Mouse (Mus musculus) ES-CJ7 (cell line): ENCODE data around the gene Pepd.
A peak's percentile ranks its signal among the peaks of the same experiment; 100 is the strongest.

Source experiments
- DNase-seq: peaks from one replicate; pipeline ENCODE4 v3.0.0; 2011; ENCODE audit warnings: low read depth, low spot score

The Pepd gene

DNA sequence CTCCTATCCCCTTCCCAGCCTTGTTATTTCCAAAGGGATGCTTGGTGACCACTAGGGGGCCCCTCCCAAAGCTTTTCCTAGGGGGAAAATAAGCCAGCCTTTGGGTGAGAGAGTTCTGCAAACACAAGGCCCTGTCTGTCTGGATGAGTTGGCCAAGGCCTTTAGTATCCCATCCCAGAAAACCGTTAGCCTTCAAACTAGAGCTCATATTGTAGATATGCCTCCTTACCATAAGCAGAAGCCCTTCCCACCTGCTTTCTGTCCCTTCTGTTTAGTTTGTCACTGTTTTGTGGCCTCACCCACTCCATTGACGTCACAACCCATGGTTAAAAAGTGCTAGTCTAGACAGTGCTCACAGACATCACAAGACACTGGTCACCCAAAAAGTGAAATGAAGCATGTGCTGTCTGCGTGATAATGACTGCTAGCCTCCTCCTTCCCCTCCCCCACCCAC, 114.7 kb downstream of the Pepd start:
- DNase-seq, result peak; percentile 37

DNA sequence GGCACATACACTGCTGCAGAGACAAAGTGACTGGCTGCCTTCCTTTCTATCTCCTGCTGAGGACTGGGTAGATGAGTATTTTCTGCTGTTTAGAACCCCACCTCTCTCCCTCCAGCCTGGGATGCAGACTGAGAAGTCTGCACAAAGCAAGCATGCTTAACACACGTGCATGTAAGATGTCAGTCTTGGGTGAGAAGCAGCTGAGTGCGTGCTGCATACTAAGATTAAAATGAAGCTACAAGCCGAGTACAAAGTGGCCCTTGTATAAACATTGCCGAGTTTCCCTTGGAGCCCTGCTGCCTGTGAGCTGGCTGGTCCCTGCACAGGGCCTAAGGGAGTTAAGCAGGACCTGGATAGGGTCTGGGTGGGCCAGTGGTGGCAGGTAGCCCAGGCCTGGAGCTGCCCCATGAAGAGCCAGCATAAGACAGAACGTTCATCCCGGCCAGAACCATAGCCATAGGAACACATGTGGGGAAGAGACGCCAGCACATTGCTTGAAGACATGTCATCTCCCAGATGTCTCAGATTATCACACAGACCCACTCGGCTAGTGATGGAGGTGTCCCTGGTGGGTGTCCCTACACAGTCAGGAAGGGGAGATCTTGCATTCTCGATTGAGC, 115.7 kb downstream of the Pepd start:
- DNase-seq, result no peak

DNA sequence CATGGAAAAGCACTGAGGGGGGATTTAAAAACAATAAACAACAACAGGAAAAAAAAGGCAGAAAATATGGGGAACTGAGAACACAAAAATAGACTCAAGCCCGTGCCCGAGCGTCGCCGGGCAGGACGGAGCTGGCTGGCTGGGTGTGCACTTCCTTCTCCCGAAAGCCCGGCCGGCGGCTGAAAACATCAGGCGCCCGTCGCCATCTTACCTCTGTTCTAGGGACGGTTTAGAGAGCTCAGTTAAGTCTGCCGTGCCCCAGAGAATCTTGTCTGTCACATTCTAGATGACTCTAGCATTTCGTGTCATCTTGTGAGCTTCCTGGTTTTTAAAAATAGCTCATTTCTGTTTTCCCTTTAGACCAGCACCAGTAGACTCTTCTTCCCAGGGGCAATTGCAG, 116.4 kb downstream of the Pepd start:
- no peak for DNase-seq

DNA sequence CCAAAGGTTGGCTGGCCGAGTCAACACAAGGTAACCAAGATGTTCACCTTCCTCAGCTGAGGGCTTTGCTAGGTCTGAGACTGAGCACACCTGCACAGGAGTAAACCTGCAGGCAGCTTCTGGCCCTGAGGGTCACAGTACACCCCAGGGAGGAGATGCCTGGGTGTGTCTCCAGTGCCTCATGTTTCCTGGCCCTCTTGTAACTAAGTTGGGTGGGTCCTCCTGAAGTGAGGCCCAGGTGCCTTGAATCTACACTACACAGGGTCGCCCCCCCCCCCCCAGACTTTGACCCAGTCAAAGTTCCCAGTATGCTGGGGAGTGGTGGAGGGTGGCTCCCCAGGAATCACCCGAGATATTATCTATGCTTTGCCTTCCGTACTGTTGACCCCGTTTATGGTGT, 117.0 kb downstream of the Pepd start:
- DNase-seq, result no peak

DNA sequence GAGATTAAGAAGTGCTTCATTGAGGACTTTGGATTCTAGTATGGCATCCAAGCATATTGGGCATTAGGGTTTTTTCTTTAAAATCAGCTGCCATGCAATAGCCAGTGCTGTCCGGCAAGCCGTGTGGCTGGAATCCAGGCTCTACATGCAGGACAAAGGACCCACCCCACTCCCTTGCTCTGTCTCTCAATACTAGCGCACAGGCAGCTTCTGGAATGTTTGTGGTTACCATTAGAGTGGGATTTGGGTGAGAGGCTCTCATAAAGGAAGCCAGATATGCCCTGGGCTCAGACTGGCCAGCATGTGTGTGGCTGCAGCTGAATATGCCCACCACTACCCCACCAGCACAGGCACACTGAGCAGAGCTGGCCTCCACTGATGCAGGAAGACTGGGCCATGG, 117.5 kb downstream of the Pepd start:
- no peak for DNase-seq

DNA sequence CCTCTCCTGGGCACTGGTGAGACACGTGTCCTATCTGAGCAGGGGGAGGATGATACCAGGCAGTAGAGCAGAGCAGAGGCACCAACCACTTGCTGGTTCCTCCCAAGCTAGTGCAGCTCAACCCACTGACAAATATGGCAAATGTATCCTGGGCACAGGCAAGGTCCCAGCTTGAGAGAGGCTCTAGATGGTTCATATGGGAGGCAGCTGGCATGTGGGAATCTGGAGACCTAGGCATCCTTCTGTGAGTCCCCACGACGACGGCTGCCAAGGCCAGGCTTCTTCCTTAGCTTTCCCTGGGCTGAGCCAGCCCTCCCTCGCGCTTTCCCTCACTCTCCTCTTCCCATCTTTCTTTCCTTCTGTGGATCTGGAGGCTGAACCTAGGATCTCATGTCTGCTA, 118.4 kb downstream of the Pepd start:
- DNase-seq, result no peak

DNA sequence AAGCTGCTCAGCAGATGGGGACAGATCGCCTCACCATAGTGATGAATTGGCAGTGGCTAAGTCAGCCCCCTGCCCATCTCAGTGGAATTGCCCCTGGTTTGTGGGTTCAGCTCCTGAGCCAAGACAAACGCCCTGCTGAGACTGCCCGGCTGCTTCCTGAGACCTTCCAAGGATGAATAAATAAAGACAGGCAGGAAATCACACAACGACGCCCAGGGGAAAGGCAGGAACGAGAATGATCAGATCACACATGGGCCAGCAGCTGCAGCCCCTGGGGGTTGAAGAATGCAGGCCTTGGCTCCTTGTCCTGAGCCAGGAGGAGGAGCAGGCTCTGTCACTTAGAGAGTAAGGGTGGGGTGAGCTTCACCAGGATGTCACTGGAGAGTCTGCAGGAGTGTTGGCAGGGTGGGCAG, 123.0 kb downstream of the Pepd start:
- DNase-seq, result no peak

DNA sequence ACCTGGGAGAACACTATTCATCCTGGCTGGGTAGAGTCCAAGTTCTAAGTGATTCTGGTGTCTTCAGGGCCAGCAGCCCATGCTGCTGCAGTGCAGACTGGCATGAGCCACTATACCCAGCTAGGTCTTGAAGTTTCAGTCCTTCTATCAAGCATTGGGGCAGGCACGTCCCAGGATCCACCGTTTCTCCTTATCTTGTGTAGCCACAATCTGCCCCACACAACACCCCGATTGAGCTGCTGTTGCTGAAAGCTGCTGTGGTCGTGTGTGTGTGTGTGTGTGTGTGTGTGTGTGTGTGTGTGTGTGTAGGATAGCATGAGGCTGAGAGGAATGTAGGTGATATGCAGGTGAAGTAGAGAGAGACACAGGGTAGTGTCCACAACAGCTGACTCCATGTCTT, 123.4 kb downstream of the Pepd start:
- DNase-seq, result no peak

DNA sequence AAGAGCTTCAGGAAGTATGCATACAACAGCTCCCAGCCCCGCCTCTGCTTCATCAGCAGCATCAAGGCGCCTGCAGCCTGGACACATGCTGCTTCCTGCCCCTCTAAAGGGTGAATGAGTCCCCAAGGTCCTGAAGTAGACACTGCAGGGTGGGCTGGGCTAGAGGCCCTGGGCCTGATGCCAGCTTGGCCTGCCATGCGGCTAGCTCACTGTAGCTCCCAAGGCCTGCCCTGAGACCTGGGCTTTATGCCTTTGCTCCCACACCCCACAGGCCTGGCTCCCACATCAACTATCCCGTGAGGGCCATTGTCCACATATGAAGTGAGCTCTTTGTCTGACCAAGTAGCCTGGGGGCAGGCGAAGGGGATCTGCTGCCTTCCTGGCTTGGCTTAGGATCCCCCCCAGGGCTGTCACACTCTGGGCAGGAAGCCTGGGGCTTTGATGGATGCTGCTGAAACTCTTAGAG, 124.1 kb downstream of the Pepd start:
- no peak for DNase-seq

DNA sequence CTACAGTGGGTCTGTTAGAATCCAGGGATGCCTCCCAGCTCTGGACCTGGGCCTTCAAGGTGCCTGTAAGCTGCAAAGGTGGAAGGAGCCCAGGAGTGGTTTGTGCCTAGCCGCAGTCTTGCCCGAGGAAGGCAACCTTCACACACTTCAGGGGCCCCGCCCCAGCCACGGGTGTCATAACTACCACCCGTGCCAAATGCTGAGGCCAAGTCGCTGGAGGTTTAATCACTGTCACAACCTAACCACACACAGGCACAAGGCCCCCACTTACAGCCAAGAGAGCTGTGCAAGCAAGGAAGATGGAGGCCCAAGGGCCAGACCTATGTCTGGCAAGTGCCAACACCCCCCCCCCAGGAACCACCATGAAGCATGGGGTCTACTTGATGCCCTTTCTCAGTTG, 125.2 kb downstream of the Pepd start:
- DNase-seq, result no peak

DNA sequence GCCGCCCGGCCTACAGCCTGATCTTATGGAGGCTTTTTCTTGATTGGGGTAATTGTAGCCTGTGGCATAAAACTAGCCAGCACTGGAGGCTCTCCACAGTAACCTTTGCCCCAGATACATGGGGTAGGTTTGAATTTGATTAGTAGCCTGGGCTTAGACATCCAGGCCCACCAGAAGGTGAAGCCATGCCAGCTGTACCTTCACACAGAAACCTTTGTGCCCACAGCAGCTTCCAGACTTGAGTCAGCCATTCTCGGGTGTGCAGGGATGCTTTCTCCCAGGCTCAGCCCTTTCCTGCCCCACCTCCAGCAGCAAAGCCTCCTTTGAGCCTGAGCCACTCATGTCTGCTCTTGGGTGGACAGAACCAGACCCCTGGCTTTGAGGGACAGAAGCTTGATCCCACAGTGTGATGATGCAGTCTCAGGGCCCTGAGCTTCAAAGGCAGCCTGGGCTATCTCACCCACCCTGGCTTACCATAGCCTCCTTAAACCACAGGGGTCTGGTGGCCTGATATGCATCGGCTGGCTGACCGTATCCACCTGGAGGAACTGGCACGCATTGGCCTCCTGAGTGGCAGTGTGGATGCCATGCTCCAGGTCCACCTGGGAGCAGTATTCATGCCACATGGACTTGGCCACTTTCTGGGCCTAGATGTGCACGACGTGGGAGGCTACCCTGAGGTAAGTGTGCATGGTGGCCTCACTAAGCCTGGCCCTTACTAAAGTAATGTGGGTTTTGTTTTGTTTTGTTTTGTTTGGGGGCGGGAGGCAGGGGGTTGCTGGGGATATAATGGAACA, 128.2 kb downstream of the Pepd start:
- DNase-seq, result no peak

DNA sequence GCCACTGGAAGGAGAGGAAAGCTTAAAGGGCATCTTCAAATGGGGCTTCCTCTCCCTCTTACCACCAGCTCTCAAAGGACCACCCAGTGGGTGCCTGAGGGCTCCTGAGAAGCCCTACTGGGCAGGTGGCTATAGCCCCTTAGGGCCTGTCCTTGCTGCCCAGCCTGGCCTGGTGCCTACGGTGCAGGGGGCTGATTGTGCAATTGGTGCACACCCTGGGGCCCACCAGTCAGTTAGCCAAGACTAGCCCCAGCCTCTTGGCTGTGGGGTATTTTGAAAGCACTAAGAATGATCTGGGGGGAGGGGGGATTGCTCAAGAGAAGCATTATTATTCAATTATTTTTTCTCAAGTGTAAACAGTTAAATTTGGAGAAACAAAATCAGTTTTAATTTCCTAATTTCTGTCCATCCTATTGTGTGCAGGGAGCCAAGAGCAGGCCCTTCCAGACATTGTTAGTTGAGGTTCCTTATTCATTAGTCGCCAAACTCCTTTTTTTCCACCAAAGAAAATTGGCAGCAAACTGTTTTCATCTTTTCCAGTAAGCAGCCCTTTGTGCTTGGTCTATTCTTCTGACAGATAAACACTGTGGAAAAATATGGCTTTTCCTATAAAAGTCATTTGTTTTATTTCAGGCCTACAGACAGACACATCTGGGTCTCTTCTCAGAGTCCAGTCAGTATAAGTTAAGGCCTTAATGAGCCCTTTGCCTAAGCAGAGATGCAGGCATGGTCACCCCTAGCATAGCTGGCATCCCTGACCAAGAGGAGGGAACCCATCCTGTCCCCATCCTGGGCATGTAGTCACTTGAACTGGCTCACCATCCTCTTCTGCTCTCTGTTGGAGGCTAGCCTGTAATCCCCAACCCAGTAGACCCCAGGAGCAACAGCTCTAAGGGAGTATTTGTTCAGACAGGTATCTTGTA, 129.4 kb downstream of the Pepd start:
- DNase-seq, result no peak

DNA sequence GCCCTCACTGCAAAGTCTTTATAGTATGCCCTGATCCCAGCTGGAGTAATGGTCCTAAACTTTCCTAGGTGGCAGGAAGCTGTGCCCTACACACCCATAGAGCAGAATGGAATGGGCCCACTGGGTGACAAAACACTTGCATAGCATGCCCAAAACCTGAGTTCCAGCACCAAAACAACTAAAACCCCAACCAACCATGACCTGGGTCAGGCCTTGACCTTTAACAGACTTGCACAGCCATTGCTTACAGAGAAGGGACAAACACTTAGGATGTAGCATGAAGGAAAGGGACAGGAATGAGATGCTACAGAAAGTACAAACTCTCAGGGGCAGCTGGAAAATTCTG, 130.0 kb downstream of the Pepd start:
- DNase-seq, result no peak

DNA sequence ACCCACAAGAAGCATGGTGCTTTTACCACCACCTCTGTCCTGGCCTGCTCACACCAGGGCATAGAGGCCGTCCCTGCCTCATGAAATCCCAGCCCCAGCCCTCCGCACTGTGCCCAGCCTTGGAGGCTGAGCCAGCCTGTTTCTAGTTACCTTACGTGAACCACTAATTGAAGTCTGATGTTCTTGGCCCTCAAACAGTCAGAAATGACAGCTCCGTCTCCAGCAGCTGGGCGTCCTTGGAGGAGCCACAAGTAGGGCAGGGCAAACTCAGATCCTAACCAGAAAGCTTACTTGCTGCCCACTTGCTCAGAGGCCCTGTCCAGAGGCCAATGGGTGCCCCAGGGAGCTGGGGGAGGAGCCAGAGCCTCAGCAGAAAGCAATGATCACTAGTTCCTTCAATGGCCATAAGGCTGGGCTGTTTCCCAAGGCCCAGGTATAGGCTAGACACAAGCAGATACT, 130.6 kb downstream of the Pepd start:
- DNase-seq, result no peak

DNA sequence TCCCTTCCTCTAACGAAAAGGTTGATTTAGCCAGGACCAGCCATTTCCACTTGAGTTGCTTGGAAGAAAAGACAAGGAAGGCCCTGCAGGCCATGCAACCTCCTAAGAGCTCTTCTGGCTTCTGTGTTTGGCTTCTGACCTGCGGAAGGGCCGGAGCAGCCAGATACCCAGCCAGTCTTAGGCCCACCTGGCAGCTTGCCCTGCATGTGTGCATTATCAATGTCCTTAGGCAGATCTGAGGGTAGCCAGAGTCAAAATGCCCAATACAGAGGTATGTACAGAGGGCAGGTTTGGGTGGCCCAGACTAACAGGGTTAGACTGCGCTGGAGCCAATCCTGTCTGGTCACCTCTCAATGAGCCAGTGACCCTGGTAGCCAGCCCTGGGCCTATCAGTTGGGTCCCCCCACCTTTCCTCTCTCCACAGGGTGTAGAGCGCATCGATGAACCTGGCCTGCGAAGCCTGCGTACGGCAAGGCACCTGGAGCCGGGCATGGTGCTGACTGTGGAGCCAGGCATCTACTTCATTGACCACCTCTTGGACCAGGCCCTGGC, 131.2 kb downstream of the Pepd start:
- DNase-seq, result no peak

DNA sequence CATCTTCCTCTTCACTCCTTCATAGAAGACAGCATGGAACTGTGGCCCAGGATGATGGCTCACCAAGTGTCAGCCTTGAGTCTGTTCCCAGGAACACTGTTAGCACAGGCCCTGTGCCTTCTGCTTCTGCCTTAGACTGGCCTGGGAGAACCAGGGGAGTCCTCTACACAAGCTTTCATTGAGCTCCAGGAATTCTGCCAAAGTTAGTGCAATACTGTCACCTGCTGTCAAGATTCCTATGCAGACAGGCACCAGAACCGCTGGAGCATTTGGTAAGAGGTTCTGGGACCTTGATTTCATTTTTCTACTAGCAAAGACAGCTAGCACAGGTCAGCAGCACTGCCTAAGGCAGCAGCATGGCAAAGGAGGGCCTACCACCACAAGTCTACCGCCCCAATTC, 132.5 kb downstream of the Pepd start:
- DNase-seq, result no peak

DNA sequence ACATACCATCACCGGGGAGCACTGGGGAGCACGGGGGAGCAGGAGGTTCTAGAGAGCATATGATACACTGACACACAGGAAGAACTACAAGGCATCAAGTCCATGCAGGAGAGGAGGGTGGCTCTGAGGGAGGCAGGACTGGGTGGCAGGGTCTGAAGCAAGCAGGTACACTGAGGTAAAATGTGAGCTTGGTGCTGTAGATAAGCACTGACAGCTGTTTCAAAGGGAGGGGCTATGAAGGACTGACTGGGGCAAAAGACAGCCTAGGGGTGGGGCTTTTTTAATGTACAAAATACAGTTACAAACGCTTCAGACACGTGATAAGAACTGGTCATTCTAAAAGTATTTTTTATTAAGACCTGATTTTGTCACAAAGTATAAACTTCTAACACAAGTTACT, 133.9 kb downstream of the Pepd start:
- no peak for DNase-seq

DNA sequence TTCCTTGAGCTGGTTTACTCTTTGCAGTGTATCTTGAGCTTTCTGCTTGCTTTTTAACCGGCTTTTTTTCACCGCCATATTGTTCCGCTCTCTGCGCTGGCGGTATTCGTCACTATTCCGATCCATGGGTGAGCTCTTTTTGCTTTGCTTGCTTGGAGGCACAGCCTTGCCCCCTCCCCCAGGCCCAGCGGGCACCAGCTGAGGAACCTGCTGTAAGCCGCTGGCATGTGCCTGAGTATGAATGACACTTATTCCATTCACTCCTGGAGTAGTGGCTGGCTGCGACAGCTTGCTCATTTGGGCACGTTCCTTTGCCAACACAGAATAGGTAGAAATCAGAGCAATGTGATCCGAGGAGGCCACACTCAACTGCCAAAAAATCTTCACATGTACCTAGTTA, 138.4 kb downstream of the Pepd start:
- DNase-seq, result no peak

DNA sequence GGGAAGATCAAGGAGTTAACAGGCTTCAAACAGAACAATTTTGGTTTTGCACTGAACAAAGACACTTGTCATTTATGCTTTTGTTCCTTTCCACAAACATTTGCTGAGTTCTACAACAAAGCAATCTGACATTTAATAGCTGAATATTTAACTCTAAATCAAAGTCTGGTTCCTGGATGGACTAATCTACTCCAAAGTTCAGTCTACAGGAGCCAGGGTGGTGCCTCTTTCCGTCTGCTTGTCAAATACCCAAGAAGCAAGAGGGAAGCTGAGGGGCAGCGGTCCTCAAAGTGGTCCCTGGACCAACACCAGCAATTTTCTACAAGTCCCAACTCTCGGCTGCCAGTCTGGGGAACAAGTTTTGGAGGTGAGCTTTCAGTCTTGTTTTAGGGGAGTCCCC, 141.0 kb downstream of the Pepd start:
- no peak for DNase-seq

DNA sequence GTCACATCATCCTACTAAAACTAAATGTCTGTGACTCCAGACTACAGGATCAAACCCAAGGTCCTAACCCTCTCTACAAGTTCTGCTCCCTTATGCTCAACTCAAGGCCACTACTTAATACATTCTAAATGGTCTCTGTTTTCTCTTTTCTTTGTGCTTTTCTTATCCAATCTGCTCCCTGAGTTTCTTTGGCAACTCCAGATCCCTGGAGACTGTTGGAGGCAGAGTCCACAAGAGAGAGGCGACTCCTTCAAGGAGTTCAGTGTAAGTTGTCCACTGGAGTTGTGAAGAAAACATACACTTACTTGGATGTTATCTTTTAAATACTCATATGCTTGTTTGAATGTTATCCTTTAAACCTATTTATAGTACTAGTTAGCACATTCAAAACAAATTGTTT, 142.1 kb downstream of the Pepd start:
- no peak for DNase-seq

DNA sequence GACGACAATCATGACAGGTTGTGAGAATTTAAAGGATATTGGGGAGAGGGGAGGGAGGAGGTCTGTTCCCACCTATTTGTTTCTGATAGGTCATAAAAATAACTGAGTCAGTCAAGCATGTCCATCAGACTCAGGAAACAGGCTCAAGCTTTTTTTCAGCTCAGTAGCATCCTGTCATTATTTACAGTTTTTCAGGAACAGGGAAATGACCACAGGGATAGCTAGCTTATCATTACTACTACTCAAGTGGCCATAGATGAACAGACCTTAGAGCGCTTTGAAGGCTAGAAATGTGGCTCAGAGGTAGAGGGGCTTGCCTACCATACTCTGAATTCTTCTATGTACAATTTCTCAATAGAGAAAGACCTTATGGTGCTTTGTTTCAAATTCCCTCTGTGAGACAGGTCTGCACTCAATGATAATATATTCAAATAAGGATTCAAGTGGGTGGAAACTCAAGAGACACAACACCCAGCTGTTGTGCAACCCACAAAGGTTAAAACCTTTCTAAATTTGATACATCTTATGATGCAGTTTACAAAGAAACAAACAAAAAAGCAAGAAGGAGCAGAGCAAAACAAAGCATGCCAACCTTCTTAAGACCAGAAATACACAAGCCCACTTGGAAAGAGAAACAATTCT, 142.9 kb downstream of the Pepd start:
- DNase-seq, result no peak
